Mouse (Mus musculus) hindbrain, postnatal 0 days (tissue): ENCODE results near the gene Fgf9. TPM values are rescaled to one million over a fixed set of nuclear protein-coding genes. Genes with fewer than 3 reads are reported as not detected.

Experiments used
- ATAC-seq: fragments of 200-750 bp; cut with Nextera tagmentation; 2 replicates; pipeline ENCODE4 v1.8.0; 2017; ENCODE audit warnings: mild to moderate bottlenecking, moderate TSS enrichment, moderate library complexity
- DNase-seq: peaks from one replicate; pipeline ENCODE4 v3.0.0-alpha.2; 2015; ENCODE audit warnings: low spot score
- H3K27ac ChIP-seq: fragments of 300-500 bp; sonication (generic); 2 replicates; pipeline ENCODE4 v1.5.1; 2014; ENCODE audit warnings: mild to moderate bottlenecking
- H3K27me3 ChIP-seq: fragments of 300-500 bp; sonication (generic); 2 replicates; pipeline ENCODE4 v1.6.1; 2014; ENCODE audit warnings: low read length, mixed read lengths; ENCODE audit not compliant: insufficient read depth
- H3K36me3 ChIP-seq: fragments of 300-500 bp; sonication (generic); 2 replicates; pipeline ENCODE4 v1.6.1; 2014; ENCODE audit warnings: low read length, mixed read lengths; ENCODE audit not compliant: insufficient read depth
- H3K4me1 ChIP-seq: fragments of 300-500 bp; sonication (generic); 2 replicates; pipeline ENCODE4 v1.6.1; 2014; ENCODE audit warnings: antibody characterized with exemption, low read length, mixed read lengths; ENCODE audit not compliant: insufficient read depth
- H3K4me2 ChIP-seq: fragments of 300-500 bp; sonication (generic); 2 replicates; pipeline ENCODE4 v1.6.1; 2014; ENCODE audit warnings: low read depth, mild to moderate bottlenecking, low read length, moderate library complexity, mixed read lengths
- H3K4me3 ChIP-seq: fragments of 300-500 bp; sonication (generic); 2 replicates; pipeline ENCODE4 v1.5.1; 2014; ENCODE audit warnings: low read length
- H3K9ac ChIP-seq: fragments of 300-500 bp; sonication (generic); replicated peaks from 2 replicates; pipeline ENCODE4 v1.6.1; 2014; ENCODE audit warnings: mild to moderate bottlenecking, low read length, moderate library complexity, mixed read lengths
- H3K9me3 ChIP-seq: fragments of 300-500 bp; sonication (generic); 2 replicates; pipeline ENCODE4 v1.6.1; 2016; ENCODE audit warnings: low read length, mixed read lengths
- CTCF ChIP-seq: IDR thresholded peaks from 2 replicates; pipeline ENCODE4 v1.5.1; 2016; ENCODE audit warnings: antibody characterized with exemption, control low read depth, low read depth
- WGBS: fragments of 180-500 bp; shearing (Covaris S2); extraction: QIAGEN DNeasy Blood & Tissue Kit; methylation state at CpG from one replicate; pipeline ENCODE4 v1.1.7; 2014; 5-methylcytosine and 5-hydroxymethylcytosine counted together
- polyA plus RNA-seq: library from polyadenylated mRNA; unstranded; fragments of >200 nt; fragmentation: Nextera tagmentation; extraction: Ambion mirVana; gene quantifications from 2 replicates; pipeline ENCODE4 v1.2.1, GENCODE M21; 2015
- total RNA-seq: library from RNA; depleted of rRNA; stranded (reverse); fragments of >200 nt; gene quantifications from 2 replicates; pipeline ENCODE4 v1.2.3, GENCODE M21; 2014

Gene Fgf9
- total and polyA plus RNA-seq, 2 experiments from 2014 or later = 12.4 to 24.2 TPM

- TF ChIP-seq CTCF = no peak
Measured at GRCm38 (mm10) chr14:58126508-58126907, 56.2 kb downstream of the Fgf9 start.

GRCm38 (mm10) chr14:58139506-58140055, 69.2 kb downstream of the Fgf9 start:
- Histone ChIP-seq H3K4me3 (no peak overlapping the region), H3K9me3 (no peaks in the 10 kb centered on the region), H3K36me3 (no peaks in the 10 kb centered on the region), H3K4me1 (no peaks in the 10 kb centered on the region), H3K27ac (no peak overlapping the region), H3K27me3 (no peaks in the 10 kb centered on the region), H3K4me2 (no peak overlapping the region), H3K9ac (no peak overlapping the region)
- TF ChIP-seq CTCF = no peak
- 91% methylated on average over 1 of the region's 1 CpGs for WGBS
- no peak for ATAC-seq
- no peak for DNase-seq

More at GRCm38 (mm10) chr14:58126508-58126907, 56.2 kb downstream of the Fgf9 start:
- no peaks in the 10 kb centered on the region for H3K36me3 ChIP-seq
- no peak overlapping the region for H3K4me3 ChIP-seq
- ATAC-seq (no peak), DNase-seq (no peak)
- no peaks in the 10 kb centered on the region for H3K27me3 ChIP-seq
- no peak overlapping the region for H3K4me2 ChIP-seq
- no peaks in the 10 kb centered on the region for H3K4me1 ChIP-seq
- H3K9me3 ChIP-seq = no peaks in the 10 kb centered on the region
- WGBS = 91% methylated on average over 10 of the region's 10 CpGs
- no peak overlapping the region for H3K9ac ChIP-seq
- no peak overlapping the region for H3K27ac ChIP-seq

- no peak for TF ChIP-seq CTCF
- 41% methylated on average over 23 of the region's 23 CpGs for WGBS
- H3K27me3 ChIP-seq = no peaks in the 10 kb centered on the region
- peak overlapping the region; percentile 47 for H3K4me2 ChIP-seq
- no peak overlapping the region for H3K27ac ChIP-seq
- H3K4me1 ChIP-seq = no peaks in the 10 kb centered on the region; the same call in 1 of the 2 replicates
- H3K4me3 ChIP-seq = peak overlapping the region; percentile 17
- ATAC-seq (peak; percentile 36; the same call in 1 of the 2 replicates), DNase-seq (peak; percentile 9)
- H3K9ac ChIP-seq = 0 out of 2 replicates have a peak overlapping the region, but pooled peaks have one; percentile 10
- H3K36me3 ChIP-seq = no peaks in the 10 kb centered on the region
- no peaks in the 10 kb centered on the region for H3K9me3 ChIP-seq
Measured at GRCm38 (mm10) chr14:58149637-58150470, 79.5 kb downstream of the Fgf9 start.

- WGBS = 57% methylated on average over 13 of the region's 13 CpGs
- peak overlapping the region; percentile 17; the same call in 1 of the 2 replicates for H3K4me3 ChIP-seq
- no peaks in the 10 kb centered on the region for H3K36me3 ChIP-seq
- H3K27ac ChIP-seq = no peak overlapping the region
- DNase-seq (peak; percentile 31), ATAC-seq (no peak)
- H3K4me2 ChIP-seq = peak overlapping the region; percentile 47
- H3K9ac ChIP-seq = 0 out of 2 replicates have a peak overlapping the region, but pooled peaks have one; percentile 10
- no peaks in the 10 kb centered on the region for H3K27me3 ChIP-seq
- H3K9me3 ChIP-seq = no peaks in the 10 kb centered on the region
- H3K4me1 ChIP-seq = no peaks in the 10 kb centered on the region; the same call in 1 of the 2 replicates
- no peak for TF ChIP-seq CTCF
Measured at GRCm38 (mm10) chr14:58150471-58150855, 80.1 kb downstream of the Fgf9 start.

GRCm38 (mm10) chr14:58152110-58152509, 81.8 kb downstream of the Fgf9 start:
- Histone ChIP-seq H3K9me3 (no peaks in the 10 kb centered on the region), H3K27me3 (no peaks in the 10 kb centered on the region), H3K9ac (no peak overlapping the region), H3K4me2 (no peak overlapping the region), H3K4me1 (no peaks in the 10 kb centered on the region; the same call in 1 of the 2 replicates), H3K36me3 (no peaks in the 10 kb centered on the region), H3K27ac (no peak overlapping the region), H3K4me3 (no peak overlapping the region)
- DNase-seq = no peak
- no peak for TF ChIP-seq CTCF
- WGBS = 83% methylated on average over 1 of the region's 1 CpGs
- no peak for ATAC-seq

- Histone ChIP-seq H3K36me3 (no peaks in the 10 kb centered on the region), H3K4me2 (no peak overlapping the region), H3K4me1 (no peaks in the 10 kb centered on the region; the same call in 1 of the 2 replicates), H3K9me3 (no peaks in the 10 kb centered on the region), H3K4me3 (no peak overlapping the region), H3K27ac (no peak overlapping the region), H3K9ac (no peak overlapping the region), H3K27me3 (no peaks in the 10 kb centered on the region)
- DNase-seq = peak; percentile 6
- TF ChIP-seq CTCF = no peak
- ATAC-seq = 0 out of 2 replicates have a peak, but pooled peaks have one; percentile 41
- WGBS = 56% methylated on average over 15 of the region's 15 CpGs
Measured at GRCm38 (mm10) chr14:58153470-58154416, 83.4 kb downstream of the Fgf9 start.
